In genomic region chr16:85680351-85680750, GRCm38 (mm10) we compare ENCODE assay signal across 9 mouse cellular contexts.
DNase-seq lines count a peak whose midpoint lies in the region; ATAC-seq and TF ChIP-seq lines count a peak whose summit lies in the region.
"Had no signal": no experiment of that assay in that cellular context is flagged by ENCODE, and none has a peak within 500 bp of the region (broad histone marks: within the 10 kb centered on the region; RNA-seq: fewer than 3 reads in every experiment).

No protein-coding gene starts in this region.

- H3K9me3 ChIP-seq in embryonic facial prominence, embryonic 13.5 days, result no peaks in the 10 kb centered on the region
- no peaks in the 10 kb centered on the region for H3K9me3 ChIP-seq in limb, embryonic 14.5 days (ENCODE audit: control insufficient read depth, low read length)

- 41% methylated on average over 6 of the region's 6 CpGs for WGBS in embryonic facial prominence, embryonic 13.5 days
- 33% methylated on average over 6 of the region's 6 CpGs for WGBS in limb, embryonic 14.5 days

- no peak for TF ChIP-seq POLR2A in limb, embryonic 14.5 days (IDR thresholded peaks at IDR 0.05; ENCODE audit: borderline replicate concordance, extremely low read depth, insufficient read depth, insufficient read length)

- 0 out of 2 replicates have a peak, but pooled peaks have one; percentile 59 for ATAC-seq in embryonic facial prominence, embryonic 13.5 days (ENCODE audit: insufficient number of reproducible peaks, insufficient read depth, low FRiP score, low TSS enrichment, low read depth)
- ATAC-seq in limb, embryonic 14.5 days (ENCODE audit: low FRiP score, low read depth), result peak; percentile 74

- DNase-seq in gastrocnemius, postnatal 14 days, result peak; percentile 14
- no peak for DNase-seq in gastrocnemius, adult 8-10 months (ENCODE audit: low spot score in 2 of 2)
- peak; percentile 90 for DNase-seq in Muller cell, postnatal 12 days (ENCODE audit: inconsistent ontology term)
- no peak for DNase-seq in limb, embryonic 14.5 days (ENCODE audit: low spot score)
- DNase-seq in spleen, adult 12 weeks (ENCODE audit: low spot score), result no peak
- no peak for DNase-seq in spleen, postnatal 10 days (ENCODE audit: low spot score in 2 of 2)
- no peak for DNase-seq in kidney, postnatal 25 days

- H3K4me1 ChIP-seq in embryonic facial prominence, embryonic 13.5 days, result no peaks in the 10 kb centered on the region
- no peaks in the 10 kb centered on the region for H3K4me1 ChIP-seq in limb, embryonic 14.5 days (ENCODE audit: control insufficient read depth, insufficient read depth, low read length)

- no peak overlapping the region for H3K4me2 ChIP-seq in embryonic facial prominence, embryonic 13.5 days
- no peak overlapping the region for H3K4me2 ChIP-seq in limb, embryonic 14.5 days (replicated peaks; ENCODE audit: low read depth, low read length, severe bottlenecking)

- no peak overlapping the region for H3K4me3 ChIP-seq in embryonic facial prominence, embryonic 13.5 days
- H3K4me3 ChIP-seq in limb, embryonic 14.5 days (replicated peaks; ENCODE audit: low read length), result no peak overlapping the region

- H3K36me3 ChIP-seq in embryonic facial prominence, embryonic 13.5 days, result no peaks in the 10 kb centered on the region
- no peaks in the 10 kb centered on the region for H3K36me3 ChIP-seq in limb, embryonic 14.5 days (ENCODE audit: control insufficient read depth, insufficient read depth, low read length)

- H3K27me3 ChIP-seq in embryonic facial prominence, embryonic 13.5 days, result 0 out of 2 replicates have a peak, but pooled peaks cover 7% of the 10 kb centered on the region
- H3K27me3 ChIP-seq in limb, embryonic 14.5 days (ENCODE audit: control insufficient read depth, insufficient read depth, low read length), result no peaks in the 10 kb centered on the region

- no peak overlapping the region for H3K9ac ChIP-seq in embryonic facial prominence, embryonic 13.5 days
- no peak overlapping the region for H3K9ac ChIP-seq in limb, embryonic 14.5 days (ENCODE audit: low read depth, low read length, severe bottlenecking)

- no peak overlapping the region for H3K27ac ChIP-seq in embryonic facial prominence, embryonic 13.5 days
- no peak overlapping the region for H3K27ac ChIP-seq in limb, embryonic 14.5 days (replicated peaks; ENCODE audit: low read depth, low read length)
- H3K27ac ChIP-seq: macrophage had no signal

- intact Hi-C loops in gastrocnemius, postnatal 14 days (cut with DNase I; ENCODE audit: low total_unique reads), result no loop called here

Comparison
In these comparisons a context has a peak if more than half of its experiments do, and no peak if none do; other contexts are left out.
1. DNase-seq: peak in gastrocnemius, postnatal 14 days (single experiment) and Muller cell, postnatal 12 days (single experiment); none in gastrocnemius, adult 8-10 months (0 of 2), limb, embryonic 14.5 days (single experiment), spleen, adult 12 weeks (single experiment), spleen, postnatal 10 days (0 of 2) and kidney, postnatal 25 days (0 of 2).